Mouse (Mus musculus): Measurements from ENCODE around the gene Elmo2.
A peak's percentile ranks its signal among the peaks of the same experiment; 100 is the strongest.

The Elmo2 gene

DNA sequence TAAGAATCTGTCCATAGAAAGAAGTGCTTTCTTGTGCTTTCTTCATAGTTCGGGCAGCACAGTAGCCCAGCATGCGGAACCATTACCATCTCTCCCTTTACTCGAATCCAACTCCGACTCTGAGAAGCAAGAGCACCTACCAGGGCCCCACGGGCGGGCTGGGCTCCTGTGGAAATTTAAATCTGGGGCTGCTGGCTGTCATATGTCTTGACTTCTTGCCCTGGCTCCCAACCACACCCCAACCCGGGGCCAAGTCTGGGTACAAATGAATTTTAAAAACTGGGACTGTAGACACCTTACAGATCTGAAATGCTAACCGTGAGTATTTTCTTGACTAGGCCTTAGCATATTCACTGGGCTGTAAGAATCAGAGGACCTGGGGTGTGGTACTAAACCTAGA lies 73.0 kb downstream of the Elmo2 start:
- no peak for DNase-seq

DNA sequence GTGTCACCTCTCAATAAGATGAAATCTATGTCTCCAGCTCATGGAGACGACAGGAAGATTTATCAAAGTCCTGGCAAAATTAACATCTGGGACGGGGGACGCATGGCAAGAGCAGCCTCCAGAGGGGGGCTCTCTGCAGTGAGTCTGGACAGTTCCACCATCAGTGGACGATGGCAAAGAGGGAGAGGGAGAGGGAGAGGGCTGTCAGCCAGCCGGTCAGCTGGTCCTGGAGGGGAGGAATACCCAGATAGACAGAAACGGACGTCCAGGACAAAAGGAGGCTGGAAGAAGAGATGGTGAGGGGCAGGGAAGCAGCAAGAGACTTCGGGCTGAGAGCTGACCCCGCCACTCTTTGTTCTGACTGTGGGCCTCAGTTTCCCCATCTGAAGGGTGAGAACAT lies 73.5 kb downstream of the Elmo2 start:
- DNase-seq: no peak

DNA sequence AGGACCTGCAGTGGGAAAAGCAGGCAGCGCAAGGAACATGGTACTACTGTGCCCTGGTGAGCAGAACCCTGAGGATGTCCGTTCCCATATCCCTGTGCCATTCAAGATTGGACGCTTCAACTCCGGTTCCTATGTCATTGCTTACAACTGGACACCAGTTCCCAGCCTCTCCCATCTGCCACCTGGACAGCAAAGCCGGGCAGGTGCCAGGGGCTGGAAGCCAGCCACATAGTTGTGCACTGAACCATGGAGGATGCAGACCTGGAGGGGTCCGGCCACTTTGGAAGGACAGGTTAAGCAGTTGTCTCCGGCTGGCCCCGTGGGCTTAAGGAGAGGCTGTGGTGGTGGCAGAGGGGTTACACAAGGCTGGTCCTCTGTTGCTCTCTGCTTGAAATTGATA lies 73.9 kb downstream of the Elmo2 start:
- DNase-seq: peak; percentile 70

DNA sequence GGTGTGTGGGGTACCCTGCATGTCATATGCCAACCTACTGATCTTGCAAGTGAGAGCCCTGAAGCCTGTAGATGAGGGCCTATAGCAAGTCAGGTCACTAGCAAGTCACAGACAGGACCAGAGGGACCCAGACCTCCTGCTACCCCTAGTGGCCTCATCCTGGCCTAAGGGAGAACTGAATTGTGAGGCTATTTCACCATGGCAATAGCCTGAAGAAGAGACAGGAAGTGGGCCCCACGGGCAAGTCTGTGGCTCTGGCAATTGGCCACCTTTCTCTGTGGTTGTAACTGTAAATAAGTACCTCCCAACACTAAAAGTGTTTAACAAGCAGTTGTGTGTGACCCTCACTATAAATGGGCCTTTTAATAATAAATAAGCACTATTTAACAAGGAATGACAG lies 75.4 kb downstream of the Elmo2 start:
- no peak for DNase-seq

DNA sequence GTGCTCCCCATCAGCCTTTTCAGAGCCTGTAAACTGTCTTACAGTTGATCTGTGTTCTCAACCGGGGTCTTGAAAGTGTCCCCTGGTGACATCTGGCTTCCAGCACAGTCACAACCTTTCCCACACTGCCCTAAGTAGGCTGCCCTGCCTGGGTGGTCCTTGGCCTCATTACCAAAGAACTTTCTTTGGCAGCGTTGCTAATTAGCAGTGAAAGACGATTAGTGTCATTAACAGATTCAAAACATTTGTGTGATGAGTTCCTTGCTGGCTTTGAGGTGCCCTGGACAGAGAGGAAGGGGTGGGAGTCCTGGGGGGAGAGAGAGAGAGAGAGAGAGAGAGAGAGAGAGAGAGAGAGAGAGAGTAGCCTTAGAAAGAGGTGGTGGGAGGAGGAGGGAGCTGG lies 77.3 kb downstream of the Elmo2 start:
- DNase-seq: no peak

DNA sequence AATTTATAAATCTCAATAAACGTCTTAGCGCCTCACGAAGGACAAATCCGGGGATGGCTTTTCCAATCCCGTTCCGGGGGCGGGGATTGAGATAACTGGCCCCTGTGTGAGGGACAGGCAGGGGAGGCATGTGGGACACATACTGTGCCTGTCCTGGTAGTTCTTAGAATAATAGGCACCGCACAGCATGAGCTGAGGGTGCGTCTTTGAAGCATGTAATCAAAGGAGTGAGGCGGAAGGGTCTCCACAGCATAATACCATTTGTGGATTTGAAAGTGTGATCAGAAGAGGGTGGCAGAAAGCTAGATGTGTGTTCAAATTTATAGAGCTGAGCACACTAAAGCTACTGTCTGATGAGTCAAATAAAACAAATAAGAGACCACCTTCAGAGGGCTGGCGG lies 79.9 kb downstream of the Elmo2 start:
- DNase-seq: no peak

DNA sequence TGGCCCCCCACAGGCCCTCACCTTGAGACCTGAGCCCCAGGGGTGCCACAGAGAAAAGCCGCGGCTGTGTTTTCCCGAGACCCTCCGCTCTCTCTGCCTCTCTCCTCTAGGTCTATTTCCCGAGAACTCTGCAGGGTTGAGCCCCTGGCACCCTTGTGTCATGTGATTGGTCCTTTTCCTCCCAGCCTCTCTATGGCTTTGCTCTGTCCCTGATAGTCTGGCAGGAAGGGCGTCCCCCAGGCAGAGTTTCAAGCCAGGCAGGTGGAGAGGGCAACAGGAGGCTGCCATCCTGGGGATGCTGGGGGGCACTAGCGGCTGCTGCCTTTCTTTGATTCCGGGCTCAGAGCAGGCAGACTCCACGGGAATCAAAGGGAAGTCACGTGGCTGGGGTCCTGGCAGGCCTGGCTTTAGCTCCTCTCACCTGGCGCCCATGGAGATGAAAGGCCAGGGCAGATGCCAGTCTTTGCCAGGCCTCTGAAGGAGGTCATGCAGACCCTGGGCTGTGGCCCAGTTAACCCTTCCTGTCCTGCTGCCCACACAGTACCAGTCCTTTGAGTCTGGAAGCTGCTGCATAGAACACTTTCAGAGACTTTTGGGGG lies 83.1 kb downstream of the Elmo2 start:
- DNase-seq: no peak

DNA sequence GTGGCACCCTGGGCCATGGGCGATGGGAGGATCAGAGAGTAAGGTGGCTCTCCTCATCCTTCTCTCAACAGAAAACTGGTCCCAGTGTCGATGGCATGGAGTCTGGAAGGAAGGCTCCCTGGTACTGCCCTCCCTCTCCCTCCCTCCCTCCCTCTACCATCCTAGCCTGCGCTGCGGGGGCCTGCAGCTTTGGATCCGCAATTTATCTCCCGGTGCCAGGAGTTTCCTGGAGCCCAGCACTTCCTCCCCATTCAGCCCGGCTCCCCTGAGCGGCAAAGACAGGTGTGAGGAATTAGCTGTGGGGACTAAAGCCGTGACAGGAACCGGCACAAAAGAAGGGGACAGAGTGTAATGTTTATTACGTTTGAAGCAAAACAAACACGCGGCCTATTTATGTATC lies 83.7 kb downstream of the Elmo2 start:
- no peak for DNase-seq

DNA sequence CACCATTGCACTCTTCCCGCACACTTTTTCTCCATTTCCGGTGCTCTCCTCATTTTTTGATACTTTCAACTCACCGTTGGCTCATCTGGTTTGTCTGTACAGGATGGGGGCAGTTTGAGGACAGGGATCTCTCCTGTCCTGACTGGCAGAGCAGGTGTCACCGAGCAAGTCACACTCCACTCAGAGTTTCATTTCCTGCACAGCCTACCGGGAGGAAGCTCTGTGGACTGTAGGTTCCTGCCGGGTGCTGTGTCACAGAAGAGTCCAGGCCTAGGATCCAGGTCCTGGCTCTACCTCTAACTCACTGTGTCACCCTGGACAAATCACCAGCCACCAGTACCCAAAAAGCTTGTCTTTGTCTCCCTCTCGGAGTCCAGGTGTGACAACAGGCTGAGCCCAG lies 84.5 kb downstream of the Elmo2 start:
- no peak for DNase-seq

DNA sequence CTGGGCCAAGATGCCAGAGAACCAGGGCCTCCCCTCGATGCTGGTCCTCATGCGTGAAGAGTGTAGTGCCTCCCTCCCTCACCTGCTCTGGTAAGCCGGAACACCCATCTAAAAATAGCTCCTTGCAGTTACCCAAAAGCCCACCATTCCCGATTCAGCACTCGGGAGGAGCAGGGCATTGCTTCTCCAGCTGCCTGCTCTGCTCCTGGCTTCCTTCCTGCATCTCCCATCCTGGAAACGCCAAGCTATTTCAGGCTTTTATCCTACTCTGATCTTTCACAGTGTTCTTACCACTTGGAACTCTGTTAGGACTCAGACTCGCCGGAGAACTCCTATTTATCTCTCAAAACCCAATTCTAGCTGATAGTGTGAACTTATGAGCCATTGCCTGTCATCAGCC lies 85.9 kb downstream of the Elmo2 start:
- no peak for DNase-seq

DNA sequence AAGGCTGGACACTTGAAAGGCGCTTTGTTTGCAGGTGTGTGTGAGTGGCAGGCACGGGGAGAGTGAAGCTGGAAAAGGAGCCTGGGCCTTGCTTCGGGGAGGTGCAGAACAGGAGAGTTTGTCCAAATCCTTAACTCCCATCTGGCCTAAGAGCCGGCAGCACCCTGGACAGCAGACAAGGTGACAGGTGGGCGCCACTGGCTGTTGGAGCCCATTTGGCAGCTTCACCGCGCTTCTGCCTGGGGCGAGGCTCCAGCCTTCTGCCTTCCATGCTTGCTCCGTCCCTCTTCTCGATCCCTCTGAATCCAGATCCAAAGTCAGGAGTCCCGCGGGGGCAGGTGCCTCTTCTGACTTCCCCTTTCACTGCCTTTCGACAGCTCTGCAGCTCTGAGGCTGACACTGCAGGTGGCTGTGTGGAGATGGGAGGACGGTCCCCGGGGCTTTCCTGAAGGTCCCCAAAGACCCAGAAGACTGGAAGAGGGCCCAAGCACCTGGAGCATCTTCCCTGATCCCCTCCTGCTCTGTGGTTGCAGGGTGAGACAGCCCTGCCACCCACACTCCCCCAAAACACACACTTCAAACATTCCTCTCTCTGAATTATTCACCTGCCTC lies 86.6 kb downstream of the Elmo2 start:
- no peak for DNase-seq

DNA sequence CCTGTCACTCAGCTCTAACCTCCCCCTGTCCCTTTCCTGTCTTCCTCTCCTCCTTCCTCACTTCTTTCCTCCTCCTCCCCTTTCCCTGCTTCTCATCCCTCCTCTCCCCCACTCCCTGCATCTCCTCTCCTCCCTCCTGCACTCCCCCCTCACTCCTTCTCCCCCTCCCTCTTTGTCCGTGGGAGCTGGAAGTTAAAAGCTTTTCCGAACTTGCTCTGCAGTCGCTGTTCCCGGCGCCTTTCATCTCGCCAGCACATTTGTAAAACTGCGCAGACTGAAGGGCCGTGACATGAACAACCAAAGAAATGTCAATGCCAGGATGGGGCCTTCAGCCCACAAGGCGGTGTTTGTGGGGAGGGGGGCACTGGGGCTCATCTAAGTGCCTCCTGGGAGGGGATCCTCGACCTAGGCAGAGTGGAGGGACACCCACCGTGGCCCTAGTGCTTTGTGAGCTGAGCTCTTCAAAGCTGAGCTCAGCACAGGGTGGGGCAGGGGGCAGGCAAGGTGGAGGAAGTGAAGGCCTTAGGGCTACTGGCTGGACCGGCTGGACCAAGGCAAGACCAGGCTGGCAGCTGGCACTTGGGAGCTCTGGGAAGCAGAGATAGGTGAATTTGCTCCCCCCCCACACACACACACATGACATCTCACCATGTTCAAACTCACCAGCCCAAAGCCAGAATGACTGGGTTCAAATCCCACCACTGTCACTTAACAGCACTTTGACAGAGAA lies 87.7 kb downstream of the Elmo2 start:
- DNase-seq: no peak

All from kidney, adult 18-20 months (tissue).